Mouse (Mus musculus): ENCODE results near the gene Ada. TPM values are rescaled to one million over a fixed set of nuclear protein-coding genes. Genes with fewer than 3 reads are reported as not detected.

Gene Ada
- total and polyA plus RNA-seq, 3 experiments = 18.0 to 24.0 (median 19.9) TPM

GRCm38 (mm10) chr2:163777061-163777460 lies 27.0 kb upstream of the Ada start:
- Histone ChIP-seq H3K27ac (ENCODE audit: insufficient read depth, low read depth) (no peak overlapping the region), H3K4me1 (ENCODE audit: control insufficient read depth in 1 of 2, insufficient read depth in 2 of 2) (no peaks in the 10 kb centered on the region), H3K79me2 (replicated peaks; ENCODE audit: control insufficient read depth, extremely low read depth, insufficient read depth, poor library complexity, severe bottlenecking) (no peaks in the 10 kb centered on the region), H3K4me2 (ENCODE audit: insufficient read depth, low read depth, poor library complexity, severe bottlenecking) (no peak overlapping the region), H3K36me3 (replicated peaks in 1 of 2; ENCODE audit: control insufficient read depth in 1 of 2, insufficient read depth in 1 of 2, low read length in 1 of 2) (no peaks in the 10 kb centered on the region), H3K27me3 (replicated peaks) (peaks cover 69% of the 10 kb centered on the region), H3K4me3 (replicated peaks in 1 of 3; ENCODE audit: low read depth in 2 of 3, low read length in 2 of 3, poor library complexity in 1 of 3) (no peak overlapping the region), H3K9ac (ENCODE audit: insufficient read depth, low read depth) (no peak overlapping the region), H3K9me3 (replicated peaks; ENCODE audit: low read length) (peaks cover 2% of the 10 kb centered on the region)
- dilution Hi-C loops (cut with MboI; ENCODE audit: extremely low pct_ligation_motif_present, extremely low pct_unique_long_range_greater_than_20kb, low sequenced_read_pairs) = no loop called here
- TF ChIP-seq UBTF (IDR thresholded peaks at IDR 0.05; ENCODE audit: low read depth, low read length) (no peak), MAZ (IDR thresholded peaks at IDR 0.05; ENCODE audit: low read depth, low read length) (no peak), KAT2A (IDR thresholded peaks at IDR 0.05; ENCODE audit: insufficient replicate concordance, low read length) (no peak), E2F4 (IDR thresholded peaks at IDR 0.05; ENCODE audit: insufficient replicate concordance, low read depth, low read length) (no peak), MAX (IDR thresholded peaks at IDR 0.05; ENCODE audit: low read length) (no peak), MAFK (IDR thresholded peaks at IDR 0.05; ENCODE audit: insufficient replicate concordance, low read length) (no peak), PAX5 (IDR thresholded peaks at IDR 0.05; ENCODE audit: low read length) (no peak), CHD1 (IDR thresholded peaks at IDR 0.05; ENCODE audit: low read depth, low read length) (no peak), ZC3H11A (IDR thresholded peaks at IDR 0.05; ENCODE audit: low read depth, low read length) (no peak), POLR2AphosphoS2 (IDR thresholded peaks at IDR 0.05; ENCODE audit: low read depth, low read length) (no peak), BHLHE40 (IDR thresholded peaks at IDR 0.05; ENCODE audit: low read depth, low read length) (no peak), MYC (IDR thresholded peaks at IDR 0.05; ENCODE audit: low read depth, low read length) (no peak), SMC3 (IDR thresholded peaks at IDR 0.05; ENCODE audit: low read depth, low read length) (no peak), MXI1 (IDR thresholded peaks at IDR 0.05; ENCODE audit: low read depth, low read length) (no peak), ZNF384 (IDR thresholded peaks at IDR 0.05; ENCODE audit: low read depth, low read length) (no peak), TCF12 (IDR thresholded peaks at IDR 0.05; ENCODE audit: low read depth, low read length) (no peak), ELF1 (IDR thresholded peaks at IDR 0.05; ENCODE audit: low read depth, low read length) (no peak), NELFE (IDR thresholded peaks at IDR 0.05; ENCODE audit: low read depth, low read length) (no peak)
- DNase-seq (ENCODE audit: extremely low read depth) = no peak
- in situ Hi-C loops (cut with MboI; ENCODE audit: low pct_ligation_motif_present, low pct_unique_long_range_greater_than_20kb, low sequenced_read_pairs) = no loop called here

GRCm38 (mm10) chr2:163776661-163777060 lies 26.6 kb upstream of the Ada start:
- DNase-seq (ENCODE audit: extremely low read depth) = no peak
- no peak overlapping the region for H3K9ac ChIP-seq (ENCODE audit: insufficient read depth, low read depth)
- H3K4me1 ChIP-seq (ENCODE audit: control insufficient read depth in 1 of 2, insufficient read depth in 2 of 2) = no peaks in the 10 kb centered on the region
- H3K27me3 ChIP-seq (replicated peaks) = peaks cover 69% of the 10 kb centered on the region
- H3K27ac ChIP-seq (ENCODE audit: insufficient read depth, low read depth) = no peak overlapping the region
- dilution Hi-C loops (cut with MboI; ENCODE audit: extremely low pct_ligation_motif_present, extremely low pct_unique_long_range_greater_than_20kb, low sequenced_read_pairs) = no loop called here
- no peaks in the 10 kb centered on the region for H3K36me3 ChIP-seq (replicated peaks in 1 of 2; ENCODE audit: control insufficient read depth in 1 of 2, insufficient read depth in 1 of 2, low read length in 1 of 2)
- in situ Hi-C loops (cut with MboI; ENCODE audit: low pct_ligation_motif_present, low pct_unique_long_range_greater_than_20kb, low sequenced_read_pairs) = no loop called here
- no peak overlapping the region for H3K4me3 ChIP-seq (replicated peaks in 1 of 3; ENCODE audit: low read depth in 2 of 3, low read length in 2 of 3, poor library complexity in 1 of 3)
- TF ChIP-seq NRF1 (IDR thresholded peaks at IDR 0.05; ENCODE audit: low read depth, low read length) (no peak), JUN (IDR thresholded peaks at IDR 0.05; ENCODE audit: insufficient read depth, low read depth, low read length) (no peak), MAFK (IDR thresholded peaks at IDR 0.05; ENCODE audit: insufficient replicate concordance, low read length) (no peak), SMC3 (IDR thresholded peaks at IDR 0.05; ENCODE audit: low read depth, low read length) (no peak), NELFE (IDR thresholded peaks at IDR 0.05; ENCODE audit: low read depth, low read length) (no peak), TBP (conservative IDR thresholded peaks at IDR 0.05; ENCODE audit: low read depth, low read length) (no peak), CHD1 (IDR thresholded peaks at IDR 0.05; ENCODE audit: low read depth, low read length) (no peak), CTCF (conservative IDR thresholded peaks at IDR 0.05 in 1 of 2, IDR thresholded peaks at IDR 0.05 in 1 of 2; ENCODE audit: low read depth in 2 of 2, low read length in 2 of 2) (no peak), POLR2A (IDR thresholded peaks at IDR 0.05; ENCODE audit: low read depth, low read length) (no peak), USF1 (IDR thresholded peaks at IDR 0.05; ENCODE audit: low read depth, low read length) (no peak), ZNF384 (IDR thresholded peaks at IDR 0.05; ENCODE audit: low read depth, low read length) (no peak), GABPA (IDR thresholded peaks at IDR 0.05; ENCODE audit: insufficient replicate concordance, low read depth, low read length) (no peak), POLR2AphosphoS2 (IDR thresholded peaks at IDR 0.05; ENCODE audit: low read depth, low read length) (no peak), JUND (conservative IDR thresholded peaks at IDR 0.05; ENCODE audit: low read depth, low read length) (no peak), MEF2A (IDR thresholded peaks at IDR 0.05; ENCODE audit: borderline replicate concordance, low read depth, low read length) (no peak), HCFC1 (IDR thresholded peaks at IDR 0.05; ENCODE audit: low read depth, low read length) (no peak), MAZ (IDR thresholded peaks at IDR 0.05; ENCODE audit: low read depth, low read length) (no peak), CHD2 (IDR thresholded peaks at IDR 0.05; ENCODE audit: low read length) (no peak), ETS1 (conservative IDR thresholded peaks at IDR 0.05; ENCODE audit: low read depth, low read length) (no peak), ZMIZ1 (IDR thresholded peaks at IDR 0.05; ENCODE audit: low read depth, low read length) (no peak)
- H3K9me3 ChIP-seq (replicated peaks; ENCODE audit: low read length) = no peaks in the 10 kb centered on the region
- no peaks in the 10 kb centered on the region for H3K79me2 ChIP-seq (replicated peaks; ENCODE audit: control insufficient read depth, extremely low read depth, insufficient read depth, poor library complexity, severe bottlenecking)
- no peak overlapping the region for H3K4me2 ChIP-seq (ENCODE audit: insufficient read depth, low read depth, poor library complexity, severe bottlenecking)

All from CH12.LX (cell line).